Mouse (Mus musculus) kidney, postnatal 0 days (tissue): ENCODE data around the gene Abca3. TPM values are rescaled to one million over a fixed set of nuclear protein-coding genes. Genes with fewer than 3 reads are reported as not detected.

Source experiments
- ATAC-seq: fragments of 200-750 bp; cut with Nextera tagmentation; replicated peaks from 2 replicates; pipeline ENCODE4 v1.8.0; 2017; ENCODE audit warnings: low read depth, moderate number of reproducible peaks, moderate TSS enrichment, moderate library complexity; ENCODE audit not compliant: low FRiP score
- DNase-seq: peaks from one replicate; pipeline ENCODE4 v3.0.0-alpha.2; 2016; ENCODE audit warnings: low spot score
- H3K27ac ChIP-seq: fragments of 300-500 bp; sonication (generic); 2 replicates; pipeline ENCODE4 v1.5.1; 2014; ENCODE audit warnings: mild to moderate bottlenecking
- H3K27me3 ChIP-seq: fragments of 300-500 bp; sonication (generic); 2 replicates; pipeline ENCODE4 v1.6.1; 2014; ENCODE audit warnings: low read length, mixed read lengths; ENCODE audit not compliant: insufficient read depth
- H3K36me3 ChIP-seq: fragments of 300-500 bp; sonication (generic); 2 replicates; pipeline ENCODE4 v1.6.1; 2014; ENCODE audit warnings: low read length, mixed read lengths; ENCODE audit not compliant: insufficient read depth
- H3K4me1 ChIP-seq: fragments of 300-500 bp; sonication (generic); replicated peaks from 2 replicates; pipeline ENCODE4 v1.6.1; 2014; ENCODE audit warnings: antibody characterized with exemption, low read length, mixed read lengths; ENCODE audit not compliant: insufficient read depth
- H3K4me2 ChIP-seq: fragments of 300-500 bp; sonication (generic); 2 replicates; pipeline ENCODE4 v1.6.1; 2014; ENCODE audit warnings: mild to moderate bottlenecking, low read length, moderate library complexity, mixed read lengths
- H3K4me3 ChIP-seq: fragments of 300-500 bp; sonication (generic); replicated peaks from 2 replicates; pipeline ENCODE4 v1.5.1; 2014; ENCODE audit warnings: low read depth, low read length
- H3K9ac ChIP-seq: fragments of 300-500 bp; sonication (generic); 2 replicates; pipeline ENCODE4 v1.6.1; 2014; ENCODE audit warnings: low read depth, low read length
- H3K9me3 ChIP-seq: fragments of 300-500 bp; sonication (generic); replicated peaks from 2 replicates; pipeline ENCODE4 v1.6.1; 2016; ENCODE audit warnings: low read length, inconsistent platforms, mixed read lengths
- CTCF ChIP-seq: IDR thresholded peaks from 2 replicates; pipeline ENCODE4 v1.5.1; 2016; ENCODE audit warnings: antibody characterized with exemption, low read depth, mild to moderate bottlenecking, moderate library complexity
- WGBS: fragments of 180-500 bp; shearing (Covaris S2); extraction: QIAGEN DNeasy Blood & Tissue Kit; methylation state at CpG from one replicate; pipeline ENCODE4 v1.1.7; 2014; 5-methylcytosine and 5-hydroxymethylcytosine counted together
- polyA plus RNA-seq: library from polyadenylated mRNA; unstranded; fragments of >200 nt; fragmentation: Nextera tagmentation; extraction: Ambion mirVana; gene quantifications from 2 replicates; pipeline ENCODE4 v1.2.1, GENCODE M21; 2015

Gene Abca3
- polyA plus RNA-seq, 1 experiment from 2014 or later = 21.8 TPM

DNA sequence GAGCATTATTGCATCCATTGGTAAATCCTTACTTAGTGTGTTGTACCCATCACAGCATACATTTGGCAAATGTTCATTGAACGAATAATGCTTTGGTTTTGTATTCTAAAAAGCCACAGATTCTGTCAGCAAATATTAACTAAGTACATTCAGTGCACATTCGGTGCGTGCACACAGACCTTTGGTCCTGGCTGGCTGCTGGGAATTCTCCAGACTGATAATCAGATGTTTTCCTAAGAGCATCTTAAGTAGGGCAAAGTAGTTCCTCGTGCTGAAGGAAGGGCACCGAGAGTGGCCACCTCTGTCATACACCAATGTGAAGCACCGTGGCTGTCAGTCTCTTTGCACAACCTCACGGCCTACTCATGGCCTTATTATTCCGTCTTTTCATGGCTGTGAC lies 7.3 kb downstream of the Abca3 start:
- H3K36me3 ChIP-seq = no peaks in the 10 kb centered on the region
- no peaks in the 10 kb centered on the region for H3K9me3 ChIP-seq
- H3K4me2 ChIP-seq = no peak overlapping the region
- no peak overlapping the region for H3K9ac ChIP-seq
- no peak overlapping the region for H3K27ac ChIP-seq
- no peak for TF ChIP-seq CTCF
- WGBS = 81% methylated on average over 8 of the region's 8 CpGs
- DNase-seq (no peak), ATAC-seq (no peak)
- no peak overlapping the region for H3K4me3 ChIP-seq
- no peaks in the 10 kb centered on the region for H3K27me3 ChIP-seq
- no peaks in the 10 kb centered on the region; the same call in 1 of the 2 replicates for H3K4me1 ChIP-seq

DNA sequence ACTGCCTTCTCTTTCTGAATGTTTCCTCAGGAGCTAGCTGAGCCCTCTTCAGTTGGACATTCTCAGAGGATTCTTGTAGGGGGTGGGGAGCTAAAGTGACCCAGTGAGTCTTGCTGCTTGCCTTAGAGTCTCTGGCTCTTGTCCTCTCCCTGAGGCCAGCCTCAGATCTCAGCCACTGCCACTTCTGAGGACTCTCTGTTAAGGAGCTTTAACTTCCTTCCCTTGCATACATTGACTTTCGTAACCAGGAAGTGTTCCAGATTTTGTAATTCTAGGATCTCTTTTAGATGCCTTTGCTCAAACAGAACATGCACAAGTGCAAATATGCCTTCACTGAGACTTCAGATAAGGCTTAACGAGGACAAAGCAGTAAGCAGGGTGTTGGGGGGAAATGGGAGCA lies 8.2 kb downstream of the Abca3 start:
- no peak for ATAC-seq

DNA sequence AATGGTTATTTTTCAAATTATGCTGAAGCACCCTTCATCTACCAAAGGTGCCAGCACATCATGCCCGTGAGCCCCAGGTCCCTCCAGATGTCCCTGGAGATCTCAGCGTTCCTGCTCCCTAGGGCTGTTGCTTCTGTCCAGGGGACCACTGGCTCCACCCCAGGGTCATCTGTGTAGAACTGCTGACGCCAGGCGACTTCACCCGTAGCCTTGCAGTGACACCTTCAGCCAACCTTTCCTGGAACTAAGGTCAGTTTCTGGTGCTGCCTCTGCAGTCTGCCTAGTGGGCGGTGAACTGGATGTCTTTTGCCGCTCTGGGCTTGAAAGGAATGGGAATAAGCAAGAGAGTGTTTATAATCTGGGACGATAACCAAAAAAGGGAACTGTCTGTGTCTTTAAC lies 9.1 kb downstream of the Abca3 start:
- TF ChIP-seq CTCF = no peak
- H3K9me3 ChIP-seq = no peaks in the 10 kb centered on the region
- WGBS = 74% methylated on average over 8 of the region's 8 CpGs
- ATAC-seq (0 out of 2 replicates have a peak, but pooled peaks have one; percentile 17), DNase-seq (no peak)
- no peaks in the 10 kb centered on the region; the same call in 1 of the 2 replicates for H3K4me1 ChIP-seq
- H3K27ac ChIP-seq = no peak overlapping the region; the same call in 1 of the 2 replicates
- no peak overlapping the region for H3K4me3 ChIP-seq
- no peak overlapping the region for H3K9ac ChIP-seq
- no peak overlapping the region for H3K4me2 ChIP-seq
- no peaks in the 10 kb centered on the region for H3K27me3 ChIP-seq
- 0 out of 2 replicates have a peak, but pooled peaks cover 2% of the 10 kb centered on the region for H3K36me3 ChIP-seq

More for the DNA sequence above, 8.2 kb downstream of the Abca3 start:
- Histone ChIP-seq H3K9me3 (no peaks in the 10 kb centered on the region), H3K36me3 (0 out of 2 replicates have a peak, but pooled peaks cover under 1% of the 10 kb centered on the region), H3K4me2 (no peak overlapping the region), H3K27me3 (no peaks in the 10 kb centered on the region), H3K9ac (no peak overlapping the region), H3K4me1 (no peaks in the 10 kb centered on the region; the same call in 1 of the 2 replicates), H3K27ac (no peak overlapping the region), H3K4me3 (no peak overlapping the region)
- no peak for TF ChIP-seq CTCF
- WGBS = 68% methylated on average over 2 of the region's 2 CpGs
- DNase-seq = no peak

DNA sequence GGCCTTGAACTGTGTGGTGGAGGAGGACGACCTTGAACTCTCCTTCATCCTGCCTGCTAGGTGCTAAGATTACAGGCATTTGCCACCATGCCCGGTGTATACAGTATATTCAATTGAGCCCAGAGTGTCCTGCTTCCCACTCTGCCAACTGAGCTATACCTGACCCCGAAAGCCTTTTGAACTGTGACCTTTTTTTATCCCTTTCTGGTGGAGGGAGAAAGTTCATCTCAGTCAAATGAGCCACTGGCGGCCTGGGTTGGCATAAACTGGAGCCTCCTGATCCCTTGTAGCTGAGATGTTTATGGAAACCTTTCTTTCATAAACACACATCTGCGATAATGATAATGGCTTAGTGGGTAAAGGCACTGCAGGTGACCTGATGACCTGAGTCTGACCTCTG lies 9.5 kb downstream of the Abca3 start:
- H3K27me3 ChIP-seq = no peaks in the 10 kb centered on the region
- H3K4me1 ChIP-seq = no peaks in the 10 kb centered on the region; the same call in 1 of the 2 replicates
- ATAC-seq = no peak
- no peak for DNase-seq
- H3K4me2 ChIP-seq = no peak overlapping the region
- H3K36me3 ChIP-seq = 0 out of 2 replicates have a peak, but pooled peaks cover 6% of the 10 kb centered on the region
- no peak overlapping the region for H3K9ac ChIP-seq
- TF ChIP-seq CTCF = no peak
- H3K9me3 ChIP-seq = no peaks in the 10 kb centered on the region
- H3K4me3 ChIP-seq = no peak overlapping the region
- WGBS = 88% methylated on average over 5 of the region's 5 CpGs
- H3K27ac ChIP-seq = no peak overlapping the region

DNA sequence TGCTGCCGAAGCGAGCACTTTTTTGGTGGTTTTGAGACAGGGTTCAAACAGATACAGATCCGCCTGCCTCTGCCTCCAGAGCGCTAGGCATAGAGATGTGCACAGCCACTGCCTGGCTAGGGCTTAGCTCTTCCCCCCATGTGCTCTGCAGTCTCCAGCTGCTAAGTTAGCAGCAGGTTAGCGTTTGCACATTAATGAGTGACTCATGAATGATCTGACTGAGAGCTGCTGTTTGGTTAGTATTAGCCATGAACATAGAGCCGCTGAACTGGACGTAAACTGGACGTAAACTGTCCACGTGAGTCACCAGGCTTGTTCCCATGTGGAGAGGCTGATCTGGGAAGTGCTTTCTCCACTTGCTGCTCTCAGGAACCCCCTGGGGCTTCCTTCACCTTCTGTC lies 10.8 kb downstream of the Abca3 start:
- WGBS = 60% methylated on average over 9 of the region's 9 CpGs
- ATAC-seq = peak; percentile 81
- peak; percentile 49 for DNase-seq

DNA sequence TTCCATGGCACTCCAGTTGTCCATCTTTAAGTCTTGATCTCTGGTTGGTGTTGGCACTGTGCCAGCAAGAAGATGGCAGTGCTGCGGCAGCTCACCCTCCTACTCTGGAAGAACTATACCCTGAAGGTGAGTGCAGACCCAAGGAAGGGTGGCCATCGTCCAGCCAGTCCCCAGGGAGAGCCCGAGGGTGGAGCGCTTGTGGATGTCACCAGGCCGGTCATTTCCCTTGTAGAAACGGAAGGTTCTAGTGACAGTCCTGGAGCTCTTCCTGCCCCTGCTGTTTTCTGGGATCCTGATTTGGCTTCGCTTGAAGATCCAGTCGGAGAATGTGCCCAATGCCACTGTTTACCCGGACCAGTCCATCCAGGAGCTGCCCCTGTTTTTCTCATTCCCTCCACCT lies 12.7 kb downstream of the Abca3 start:
- H3K36me3 ChIP-seq = 0 out of 2 replicates have a peak, but pooled peaks cover 15% of the 10 kb centered on the region
- no peak overlapping the region for H3K27ac ChIP-seq
- 84% methylated on average over 9 of the region's 9 CpGs for WGBS
- no peaks in the 10 kb centered on the region for H3K9me3 ChIP-seq
- no peak for TF ChIP-seq CTCF
- H3K4me1 ChIP-seq = no peaks in the 10 kb centered on the region; the same call in 1 of the 2 replicates
- H3K27me3 ChIP-seq = no peaks in the 10 kb centered on the region
- H3K4me3 ChIP-seq = no peak overlapping the region
- no peak overlapping the region for H3K4me2 ChIP-seq
- ATAC-seq (no peak), DNase-seq (no peak)
- H3K9ac ChIP-seq = no peak overlapping the region

More for the DNA sequence above, 10.8 kb downstream of the Abca3 start:
- Histone ChIP-seq H3K9me3 (no peaks in the 10 kb centered on the region), H3K36me3 (0 out of 2 replicates have a peak, but pooled peaks cover 13% of the 10 kb centered on the region), H3K9ac (no peak overlapping the region), H3K4me2 (no peak overlapping the region), H3K27ac (peak overlapping the region; percentile 42; the same call in 1 of the 2 replicates), H3K4me1 (no peaks in the 10 kb centered on the region; the same call in 1 of the 2 replicates), H3K4me3 (no peak overlapping the region), H3K27me3 (no peaks in the 10 kb centered on the region)
- TF ChIP-seq CTCF = no peak

DNA sequence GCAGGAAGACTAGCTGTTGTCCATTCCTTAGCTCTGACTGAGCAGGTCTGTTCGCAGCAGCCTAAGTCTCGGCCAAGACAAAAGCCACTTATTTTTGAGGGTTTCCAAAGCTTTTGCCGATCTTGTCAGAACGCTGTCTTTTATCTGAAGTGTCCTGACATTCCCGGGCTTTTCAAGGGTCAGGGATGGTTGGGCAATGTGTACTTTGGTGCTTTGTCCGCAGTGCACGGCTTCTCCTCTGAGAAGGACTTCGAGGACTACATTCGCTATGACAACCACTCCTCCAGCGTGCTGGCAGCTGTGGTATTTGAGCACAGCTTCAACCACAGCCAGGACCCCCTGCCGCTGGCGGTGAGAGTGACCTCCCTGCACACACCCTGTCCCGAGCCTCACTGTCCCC lies 14.1 kb downstream of the Abca3 start:
- no peaks in the 10 kb centered on the region for H3K9me3 ChIP-seq
- 0 out of 2 replicates have a peak, but pooled peaks cover 15% of the 10 kb centered on the region for H3K36me3 ChIP-seq
- no peak for TF ChIP-seq CTCF
- DNase-seq (no peak), ATAC-seq (no peak)
- H3K9ac ChIP-seq = no peak overlapping the region
- H3K27ac ChIP-seq = no peak overlapping the region
- H3K4me3 ChIP-seq = no peak overlapping the region
- 71% methylated on average over 13 of the region's 13 CpGs for WGBS
- H3K27me3 ChIP-seq = no peaks in the 10 kb centered on the region
- no peaks in the 10 kb centered on the region; the same call in 1 of the 2 replicates for H3K4me1 ChIP-seq
- H3K4me2 ChIP-seq = no peak overlapping the region
